Mouse (Mus musculus): ENCODE measurements at regions not wholly inside any gene's neighbourhood (a gene's known extent, or its start where the extent isn't known, plus 50 kb on each side); places are given as distances from the start of the nearest gene placed in this dataset.
A peak's percentile ranks its signal among the peaks of the same experiment; 100 is the strongest.

DNA sequence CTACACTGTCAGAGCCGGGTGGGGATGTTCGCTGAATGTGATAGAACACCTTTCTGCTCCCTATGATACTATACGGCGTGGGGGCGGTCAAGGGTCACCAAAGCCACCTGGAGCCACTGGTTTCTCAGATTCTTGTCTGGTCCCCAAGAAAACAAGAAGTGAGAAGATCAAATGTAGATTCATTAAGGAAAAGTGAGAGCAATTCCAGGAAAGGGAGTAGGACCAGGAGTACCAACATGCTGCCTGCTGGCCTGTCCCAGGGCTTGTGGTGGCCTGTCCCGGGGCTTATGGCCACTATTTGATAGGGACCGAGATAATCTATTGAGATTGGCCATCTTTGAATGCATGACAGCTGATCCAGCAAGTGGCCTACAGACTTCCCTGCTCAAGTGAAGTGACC, 58.8 kb upstream of the Fut8 start:
- no peak for DNase-seq

DNA sequence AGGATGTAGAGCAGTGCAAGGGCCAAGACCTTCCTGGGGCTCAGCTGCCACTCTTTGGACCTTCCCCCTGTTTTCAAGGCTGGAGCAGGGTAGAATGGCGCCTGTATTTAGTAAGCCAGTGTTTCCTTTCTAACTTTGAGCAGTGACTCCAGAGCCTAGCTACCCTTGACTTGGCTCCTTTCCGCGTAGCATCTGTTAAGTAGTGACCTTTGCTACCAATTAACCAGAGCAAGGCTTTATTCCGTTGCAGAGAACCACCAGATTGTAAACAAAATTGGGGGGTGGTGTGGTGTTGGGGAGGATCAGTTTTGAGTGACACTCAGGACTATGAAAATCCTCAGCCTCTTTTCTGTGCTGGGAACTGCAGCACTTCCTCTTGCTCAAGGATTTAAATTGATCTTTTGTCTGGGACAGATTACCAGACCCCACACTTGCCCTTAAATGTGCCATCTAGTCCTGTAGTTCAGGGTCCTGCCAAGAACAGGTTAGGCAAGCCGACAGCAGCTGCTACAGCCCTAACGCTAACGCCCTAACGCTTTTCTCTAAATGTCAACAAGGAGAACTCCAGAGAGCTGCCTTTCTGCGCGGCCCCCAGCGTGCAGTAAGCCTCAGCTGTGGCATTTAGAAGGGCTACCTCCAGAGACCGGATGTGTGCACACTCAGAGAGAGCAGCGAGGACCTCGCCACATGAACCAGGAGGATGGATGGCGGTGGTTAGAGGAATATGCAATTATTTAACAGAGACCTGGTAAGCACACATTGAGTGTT, 59.9 kb upstream of the Fut8 start:
- no peak for DNase-seq

DNA sequence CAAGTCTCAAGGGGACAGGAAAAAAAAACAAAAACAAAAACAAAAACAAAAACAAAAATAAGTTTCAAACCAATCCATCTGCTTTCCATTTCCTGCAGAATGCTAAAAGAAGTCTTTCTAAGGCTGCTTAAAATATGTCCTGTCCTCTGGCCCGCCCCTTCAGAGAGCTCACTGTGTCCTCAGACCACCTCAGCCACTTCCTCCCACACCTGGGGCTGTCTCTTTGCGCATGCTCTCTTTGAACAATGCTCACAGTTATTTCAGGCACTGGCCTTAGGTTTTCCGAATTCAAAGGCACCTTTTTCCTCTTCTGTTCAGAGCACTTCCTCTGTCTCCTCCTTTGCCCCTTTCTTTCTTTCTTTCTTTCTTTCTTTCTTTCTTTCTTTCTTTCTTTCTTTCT, 60.6 kb upstream of the Fut8 start:
- no peak for DNase-seq

DNA sequence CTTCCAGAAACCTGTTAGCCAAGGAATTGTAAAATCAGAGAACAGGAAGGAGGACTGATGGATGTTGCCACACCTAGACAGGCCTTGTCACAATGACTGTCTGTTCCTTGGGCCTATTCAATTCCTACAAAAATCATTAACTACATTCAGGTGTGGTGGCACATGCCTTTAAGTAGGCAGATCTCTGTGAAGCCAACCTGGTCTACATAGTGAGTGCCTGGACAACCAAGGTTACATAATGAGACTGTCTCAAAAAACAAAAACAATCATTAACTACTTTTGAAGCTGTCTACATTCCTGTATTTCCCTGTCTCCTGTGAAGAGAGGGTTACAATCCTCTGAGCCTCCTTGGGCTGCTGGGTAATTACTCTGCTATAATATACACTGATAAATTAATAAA, 63.9 kb upstream of the Fut8 start:
- no peak for DNase-seq

DNA sequence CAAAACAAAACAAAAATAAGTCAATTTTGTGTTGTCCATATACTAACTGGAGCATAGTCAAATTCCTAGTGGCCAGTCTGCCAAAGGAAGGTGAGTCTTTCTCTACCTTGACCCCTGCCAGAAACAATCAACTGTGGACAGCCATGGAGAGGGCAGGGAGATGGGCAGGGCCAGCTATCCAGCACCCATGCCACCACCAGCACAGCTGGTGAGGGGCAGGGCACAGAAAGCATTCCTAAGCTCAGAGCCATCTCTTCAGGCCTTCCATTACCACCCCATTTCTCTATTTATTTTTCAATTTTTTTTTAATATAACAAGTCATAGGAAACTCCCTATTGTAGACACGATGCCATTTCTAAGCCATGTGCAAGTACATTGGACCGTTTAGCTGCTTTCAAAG, 65.4 kb upstream of the Fut8 start:
- DNase-seq, result no peak

DNA sequence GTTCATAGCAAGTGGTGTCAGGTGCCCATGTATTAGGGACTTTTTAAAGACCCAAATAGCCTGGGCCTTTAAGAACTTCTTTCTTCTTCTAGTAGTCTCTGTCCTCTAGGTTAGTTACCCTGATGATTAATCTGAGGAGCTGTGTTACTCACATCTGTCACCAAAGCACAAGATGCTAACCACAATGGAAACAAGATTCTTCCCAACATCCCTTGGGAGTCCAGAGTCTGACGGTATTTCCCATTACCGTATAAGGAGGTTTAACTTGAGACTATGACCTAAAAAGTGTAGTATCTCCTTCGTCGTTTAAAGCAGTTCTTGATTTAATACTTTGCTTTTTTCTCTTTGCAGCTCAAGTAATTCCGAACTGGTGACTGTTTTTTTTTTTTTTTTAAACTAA, 67.7 kb upstream of the Fut8 start:
- no peak for DNase-seq

DNA sequence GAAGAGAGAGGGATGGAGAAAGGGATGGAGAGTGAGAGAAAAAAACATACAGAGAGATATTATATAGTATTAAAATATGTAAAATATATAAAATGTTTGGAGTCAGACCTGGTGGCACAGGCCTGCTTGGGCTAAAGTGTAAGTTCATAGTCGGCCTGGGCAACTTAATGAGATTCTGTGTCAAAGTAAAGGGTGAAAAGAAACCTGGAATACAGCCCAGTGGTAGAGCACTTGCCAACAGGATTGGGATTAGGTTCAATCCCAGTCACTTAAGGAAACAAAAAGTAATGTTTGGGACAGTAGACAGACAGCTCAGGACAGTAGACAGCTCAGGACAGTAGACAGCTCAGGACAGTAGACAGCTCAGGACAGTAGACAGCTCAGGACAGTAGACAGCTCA, 69.6 kb upstream of the Fut8 start:
- DNase-seq, result no peak

DNA sequence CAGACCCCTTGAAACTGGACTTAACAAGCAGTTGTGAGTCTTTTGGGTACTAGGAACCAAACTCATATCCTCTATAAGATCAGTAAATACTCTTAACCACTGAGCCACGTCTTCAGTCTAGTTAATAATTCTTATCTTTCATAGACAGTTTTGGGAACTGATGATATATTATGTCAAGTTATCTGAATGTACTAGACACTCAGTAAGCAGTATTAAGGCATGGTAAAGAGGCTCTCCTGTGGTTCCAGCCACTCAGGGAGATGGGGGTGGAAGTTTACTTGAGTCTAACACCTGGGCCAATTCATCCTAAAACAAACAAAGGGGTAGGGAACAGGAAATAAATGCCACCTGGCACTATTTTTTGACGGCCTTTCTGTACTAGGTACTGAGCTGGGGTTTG, 81.2 kb upstream of the Fut8 start:
- no peak for DNase-seq

DNA sequence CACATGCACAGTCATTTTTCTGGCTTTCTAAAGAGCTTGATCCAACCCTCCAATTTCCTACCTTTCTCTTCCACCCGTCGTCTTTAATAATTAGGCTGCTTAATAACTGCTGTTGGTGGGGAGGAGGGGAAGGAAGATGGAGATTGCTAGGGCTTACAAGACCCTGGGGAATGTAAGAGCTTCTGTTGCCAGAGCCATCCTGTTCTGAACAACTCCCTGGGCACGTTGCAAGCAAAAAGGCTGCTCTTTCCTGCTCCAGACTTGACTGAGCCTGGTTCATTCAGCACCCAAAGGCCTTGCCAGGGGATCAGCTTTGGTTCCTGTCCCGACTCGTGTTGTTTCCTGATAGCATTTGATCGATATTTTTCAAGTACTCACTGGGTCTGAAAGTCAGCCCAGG, 82.3 kb upstream of the Fut8 start:
- no peak for DNase-seq

DNA sequence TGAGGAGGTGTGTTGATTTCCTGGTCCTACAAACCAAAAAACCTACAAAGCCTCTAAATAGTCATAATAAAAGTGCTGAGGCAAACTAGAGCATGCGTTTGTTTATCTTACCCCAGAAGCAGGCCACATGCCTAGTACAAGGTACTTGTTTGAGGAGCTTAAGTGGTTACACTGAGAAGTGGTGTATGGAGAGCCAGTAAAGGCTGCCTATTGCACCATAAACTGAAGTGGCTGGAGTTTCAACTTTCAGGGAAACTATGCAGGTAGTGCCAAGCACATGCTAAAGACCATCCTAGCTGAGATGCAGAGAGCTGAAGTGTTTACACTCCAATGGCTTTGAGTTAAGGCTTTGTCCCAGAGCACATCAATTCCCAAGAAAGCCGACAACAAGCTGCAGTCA, 86.5 kb upstream of the Fut8 start:
- no peak for DNase-seq

DNA sequence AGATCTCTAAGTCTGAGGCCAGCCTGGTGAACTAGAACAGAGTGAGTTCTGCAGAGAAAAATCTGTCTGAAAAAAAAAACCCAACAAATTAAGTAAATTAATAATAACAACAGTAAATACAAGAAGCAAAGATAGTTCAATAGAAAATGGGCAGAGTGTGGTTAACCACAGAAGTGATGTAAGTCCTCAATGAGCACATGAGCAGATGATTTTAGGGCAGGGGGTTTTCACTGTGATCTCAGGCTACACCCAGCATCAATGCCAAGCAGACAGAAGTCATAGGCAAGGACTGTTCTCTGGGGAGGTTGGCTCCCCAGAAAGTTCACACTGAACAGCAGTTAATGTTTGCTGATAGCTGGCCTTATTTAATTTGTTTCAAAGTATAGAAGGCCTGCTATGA, 88.1 kb upstream of the Fut8 start:
- no peak for DNase-seq

DNA sequence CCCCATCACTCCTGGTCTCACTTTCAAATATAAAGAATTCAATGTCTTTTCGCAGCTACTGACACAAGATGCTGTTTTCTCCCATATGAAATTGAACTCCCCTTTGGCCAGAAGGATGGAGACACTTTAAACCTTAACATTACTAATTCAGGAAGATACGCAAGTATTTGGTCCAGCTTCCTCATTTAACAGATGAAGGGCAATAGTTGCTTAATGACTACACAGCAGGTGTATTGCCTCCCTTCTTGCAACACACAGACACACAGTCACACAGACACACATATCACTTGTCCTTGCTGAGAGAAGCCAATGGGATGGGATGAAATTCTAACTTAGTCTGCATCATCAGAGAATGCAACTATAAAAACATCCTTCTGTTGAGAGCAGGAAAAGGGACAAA, 89.8 kb upstream of the Fut8 start:
- no peak for DNase-seq

DNA sequence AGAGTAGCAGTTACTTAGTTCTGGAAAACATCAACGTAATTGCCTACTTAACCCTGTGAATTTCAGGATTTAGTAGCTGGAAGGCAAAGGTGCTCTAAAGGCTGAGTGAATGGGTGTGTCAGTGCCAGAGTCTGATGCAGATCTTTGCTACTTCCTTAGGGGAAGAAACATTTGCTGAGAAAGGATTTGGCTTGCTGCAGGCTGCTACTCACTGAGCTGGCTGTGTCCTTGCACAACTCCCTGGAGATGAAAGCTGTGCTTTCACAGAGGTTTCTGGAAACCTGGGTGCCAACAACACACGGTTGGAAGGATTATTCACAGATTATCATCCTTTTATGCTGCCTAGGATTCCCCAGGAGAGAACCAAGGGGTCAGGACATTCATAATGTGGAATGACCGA, 94.0 kb upstream of the Fut8 start:
- DNase-seq, result no peak

DNA sequence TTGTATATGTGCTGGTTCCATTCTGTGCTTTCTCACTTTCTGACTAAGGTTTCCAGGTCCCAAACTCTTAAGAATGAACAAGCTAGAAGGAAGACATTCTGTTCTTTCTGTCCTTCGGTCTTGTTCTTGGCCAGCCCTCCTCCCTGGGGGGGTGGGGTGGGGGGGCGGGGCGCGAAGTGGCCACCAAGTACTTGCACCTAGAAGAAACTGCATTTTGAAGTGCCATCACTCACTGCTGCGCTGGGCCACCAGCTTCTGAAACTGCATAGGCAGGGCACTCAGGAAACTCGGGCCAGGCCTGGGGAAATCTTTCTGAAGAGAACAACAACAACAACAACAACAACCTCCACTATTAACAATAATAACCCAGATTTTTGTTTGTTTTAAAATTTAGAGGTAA, 94.4 kb upstream of the Fut8 start:
- DNase-seq, result no peak

DNA sequence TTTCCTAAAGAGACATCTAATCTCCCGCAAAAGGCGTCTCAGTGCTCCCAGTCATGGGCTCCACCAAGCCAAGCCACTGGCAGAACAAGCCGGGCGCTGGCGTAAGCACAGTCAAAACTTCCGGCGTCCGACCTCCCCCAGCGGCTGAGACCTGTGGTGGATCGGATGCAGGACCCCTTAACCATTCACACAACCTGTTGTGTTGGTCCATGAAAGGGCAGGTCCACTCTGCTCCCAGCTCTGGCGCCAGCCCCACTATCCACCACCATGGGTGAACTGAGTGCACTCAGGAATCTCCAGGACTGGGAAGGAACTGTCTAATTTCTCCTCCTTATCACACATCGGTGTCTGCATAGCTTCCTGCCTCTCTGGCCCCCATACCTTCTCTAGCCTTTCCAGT, 94.8 kb upstream of the Fut8 start:
- no peak for DNase-seq

DNA sequence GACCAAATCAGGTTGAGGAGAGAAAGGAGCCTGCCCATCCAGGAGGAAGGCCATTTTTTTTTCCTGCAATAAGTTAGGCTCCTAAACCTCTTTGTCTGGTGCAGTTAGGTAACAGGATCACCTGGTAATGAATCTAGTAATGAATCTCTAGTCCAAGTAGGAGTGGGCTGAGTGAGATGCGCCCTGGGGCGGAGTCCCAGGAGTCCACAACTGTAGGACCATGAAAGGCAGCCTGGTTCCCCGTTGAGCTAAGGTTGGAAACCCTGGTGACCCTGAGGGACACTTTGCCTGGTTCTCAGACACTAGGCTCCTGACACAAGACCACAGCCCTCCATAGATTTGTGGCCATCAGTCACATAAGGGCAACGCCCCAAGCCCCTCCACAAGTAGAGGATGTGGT, 95.7 kb upstream of the Fut8 start:
- no peak for DNase-seq

DNA sequence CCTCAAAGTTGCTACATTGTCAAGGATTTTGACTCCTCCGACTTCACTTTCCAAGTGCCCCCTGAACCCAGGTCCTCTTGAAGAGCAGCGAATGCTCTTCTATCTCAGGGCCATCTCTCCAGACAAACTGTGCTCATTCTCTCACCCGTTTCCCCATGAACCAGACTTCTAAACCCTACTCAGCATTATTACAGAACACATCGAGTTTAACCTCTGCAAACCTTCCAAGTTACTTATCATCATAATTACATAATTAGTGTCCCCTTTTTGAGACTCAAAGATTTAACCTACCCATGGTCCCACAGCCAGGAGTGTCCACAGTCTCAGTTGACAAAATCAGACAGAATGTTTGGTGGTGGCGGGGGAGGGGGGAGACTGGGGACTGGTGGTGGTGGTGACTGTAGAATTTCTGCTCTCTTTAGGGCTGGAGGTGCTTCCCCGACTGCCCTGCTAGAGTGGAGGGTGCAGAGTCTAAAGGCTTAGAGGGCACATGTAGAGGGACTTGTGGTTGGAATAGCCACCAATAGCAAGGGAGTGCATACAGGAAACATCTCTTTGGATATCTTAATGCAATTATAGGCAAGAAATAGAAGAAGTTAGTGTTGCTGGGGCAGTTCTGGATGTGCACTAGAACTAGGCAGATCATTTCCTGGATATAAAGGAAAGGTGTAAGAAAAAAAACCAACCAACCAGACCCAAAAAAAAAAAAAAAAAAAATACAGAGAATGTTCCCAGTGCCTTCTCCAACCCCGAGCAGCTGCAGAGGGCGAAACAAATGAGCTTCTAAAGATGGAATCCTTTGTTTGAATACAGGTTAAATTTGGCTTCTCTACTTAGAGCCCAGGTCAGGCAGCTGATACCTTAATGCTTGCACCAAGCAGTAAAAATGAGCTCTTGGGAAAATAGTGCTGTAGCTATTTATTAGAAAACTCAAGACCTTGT, 96.4 kb upstream of the Fut8 start:
- DNase-seq, result no peak

DNA sequence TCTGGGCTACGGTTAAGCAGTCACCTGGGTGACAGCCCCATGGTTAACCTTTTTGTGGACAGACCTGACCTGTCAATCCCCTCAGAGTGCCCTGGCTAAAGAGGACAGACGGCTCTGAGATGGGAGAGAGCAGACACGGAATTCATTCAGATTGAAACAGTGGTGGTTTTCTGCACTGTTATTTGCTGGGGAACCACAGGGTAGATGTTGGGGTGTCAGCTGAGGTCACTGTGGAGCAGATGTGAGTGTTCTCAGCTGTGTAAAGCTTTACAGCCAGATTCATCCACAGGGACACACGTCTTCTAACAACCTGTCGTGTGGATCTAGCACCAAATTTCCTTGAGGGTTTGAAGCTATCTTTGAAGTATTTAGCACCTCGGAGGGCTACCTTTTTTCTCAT, 97.3 kb upstream of the Fut8 start:
- DNase-seq, result no peak

DNA sequence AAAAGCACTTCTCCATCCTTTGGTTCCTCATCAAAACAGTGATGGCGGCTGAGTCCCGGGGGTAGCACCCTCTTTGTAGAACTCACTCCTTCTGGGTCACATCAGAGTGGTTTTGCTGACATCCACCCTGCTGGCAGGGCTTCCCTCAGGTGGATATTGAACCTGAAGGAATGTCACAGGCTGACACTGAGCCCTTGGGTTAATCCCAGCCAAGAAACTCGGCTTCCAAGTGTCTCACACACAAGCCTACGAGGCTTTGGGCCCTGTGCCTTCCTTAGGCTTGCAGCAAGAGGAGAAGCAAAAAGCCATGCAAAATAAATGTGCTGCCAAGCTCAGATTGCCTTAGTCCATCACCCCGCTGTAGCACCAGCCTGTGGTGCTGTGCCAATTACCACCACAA, 97.8 kb upstream of the Fut8 start:
- peak; percentile 26 for DNase-seq

DNA sequence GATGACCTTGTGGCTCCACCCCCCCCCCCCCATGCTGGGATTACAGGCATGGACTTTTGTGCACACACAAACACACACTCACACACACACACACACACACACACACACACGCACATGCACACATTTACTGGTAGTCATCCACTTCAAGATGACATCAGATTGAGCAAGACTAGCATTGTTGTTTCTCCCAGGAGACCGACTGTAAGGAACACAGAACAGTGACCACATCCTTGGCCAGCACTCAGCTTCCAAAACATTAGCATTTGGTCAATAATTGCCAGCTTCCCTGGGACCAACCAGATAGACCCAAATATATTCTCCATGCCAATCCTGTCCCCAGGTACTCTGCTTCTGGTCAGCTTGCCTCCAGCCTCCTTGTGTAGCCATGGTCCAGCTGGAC, 98.2 kb upstream of the Fut8 start:
- DNase-seq, result no peak

DNA sequence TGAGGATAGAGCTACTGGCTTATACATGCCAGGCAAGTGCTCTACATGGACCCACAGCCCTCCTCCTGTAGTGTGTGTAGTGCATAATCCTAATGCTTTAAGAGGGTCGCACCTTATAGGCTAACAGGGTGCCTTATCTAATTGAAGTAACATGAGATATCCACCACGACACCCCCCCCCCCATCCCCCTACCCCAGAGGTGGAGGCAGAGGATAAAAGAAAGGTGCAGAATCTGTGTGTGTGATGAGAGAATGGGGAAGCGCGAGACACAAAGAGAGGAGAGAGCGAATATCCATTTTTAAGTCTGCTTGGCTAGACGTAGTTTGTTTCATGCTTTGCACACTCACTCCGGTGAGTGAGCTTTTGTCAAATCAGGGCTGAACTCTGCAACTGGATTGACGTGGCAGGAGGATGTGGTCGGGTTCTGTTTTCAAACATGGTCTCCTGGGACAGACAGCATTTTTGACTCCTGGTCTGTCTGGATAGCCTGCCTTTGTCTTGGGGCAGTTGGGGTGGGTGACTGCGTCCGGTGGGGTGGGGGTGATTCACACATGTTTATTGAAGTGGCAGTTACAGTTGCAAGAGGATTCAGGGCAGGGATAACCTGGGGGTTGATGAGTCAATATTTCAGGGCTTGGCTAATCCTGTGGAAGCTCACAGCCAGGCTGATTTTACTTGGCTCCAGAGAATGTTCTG, 99.3 kb upstream of the Fut8 start:
- DNase-seq, result no peak

DNA sequence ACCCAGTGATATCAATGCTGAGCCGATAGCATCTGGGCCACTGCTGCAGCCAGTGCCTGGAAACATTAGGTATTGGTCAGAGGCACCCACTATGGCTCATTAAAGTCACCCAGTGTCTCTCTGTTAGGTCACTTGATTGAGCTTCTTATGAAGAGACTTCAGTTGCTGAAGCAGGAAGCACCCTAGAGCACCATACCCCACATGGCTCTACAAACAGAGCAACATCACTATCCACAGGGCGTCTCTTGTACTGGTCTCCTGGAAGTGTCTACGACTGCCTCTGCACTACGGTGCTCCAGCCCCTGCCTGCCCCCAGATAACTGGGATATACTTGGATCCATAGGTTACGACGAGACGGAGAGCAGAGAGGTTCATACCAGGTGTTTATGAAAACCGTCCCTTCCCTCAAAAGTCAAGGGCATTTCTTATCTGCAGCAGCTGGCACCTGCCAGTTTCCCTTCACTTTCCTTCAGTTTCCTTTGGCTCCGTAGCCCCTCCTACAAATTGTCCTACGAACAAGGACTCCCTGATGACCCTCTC, 100.6 kb upstream of the Fut8 start:
- DNase-seq, result no peak

DNA sequence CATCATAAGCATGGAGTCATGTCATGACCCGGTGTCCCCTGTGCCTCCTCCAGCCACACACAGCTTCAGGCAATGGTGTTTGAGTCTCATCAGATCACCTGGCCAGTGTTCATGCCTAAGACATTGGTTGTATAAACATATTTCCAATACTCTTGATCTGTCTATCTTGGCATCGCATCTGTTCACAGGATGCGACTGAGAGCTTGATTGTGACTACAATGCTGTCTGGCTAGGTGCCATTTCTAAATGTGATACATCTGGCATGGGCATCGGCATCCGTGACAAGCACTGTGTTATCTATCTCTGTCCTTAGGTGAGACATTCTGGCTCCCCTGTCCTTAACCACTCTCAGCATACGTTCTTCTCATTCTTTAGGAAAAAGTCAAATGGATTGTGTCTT, 102.3 kb upstream of the Fut8 start:
- no peak for DNase-seq

Data from gastrocnemius, postnatal 25 days (tissue).